Mouse (Mus musculus): ENCODE data around the gene Casq1.

DNA sequence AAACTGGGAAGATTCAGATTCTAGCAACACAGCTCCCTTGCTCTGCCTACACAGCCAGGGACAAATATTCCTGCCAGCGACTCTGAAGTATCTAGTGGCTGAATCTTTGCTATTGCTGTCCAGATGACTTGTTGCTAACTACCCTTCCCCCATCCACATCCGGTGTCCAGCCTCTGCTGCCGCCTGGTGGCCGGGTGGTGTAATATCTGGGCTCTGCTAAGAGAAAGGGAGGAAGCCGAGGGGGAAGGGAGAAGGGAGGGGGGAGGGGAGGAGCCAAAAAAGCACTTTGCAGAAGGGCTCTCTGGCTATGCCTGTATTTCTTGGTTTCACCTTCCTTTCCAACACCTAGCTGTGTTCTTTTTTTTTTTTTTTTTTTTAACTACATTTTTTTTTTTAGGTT lies 2.5 kb downstream of the Casq1 start:
- peak; percentile 94 for TF ChIP-seq CTCF (IDR thresholded peaks at IDR 0.05; ENCODE audit: low read depth, low read length)
- no peak for TF ChIP-seq POLR2A (IDR thresholded peaks at IDR 0.05; ENCODE audit: borderline replicate concordance, low read depth, low read length)

All from bone marrow macrophage, adult 2 months (primary cell).